Mouse (Mus musculus) cortical plate, adult 2 months (tissue): Measurements from ENCODE around the gene Ddx19b.

ENCODE experiments used
- CTCF ChIP-seq: fragments of 200-500 bp; IDR thresholded peaks from 2 replicates; pipeline ENCODE4 v1.5.1; 2011; ENCODE audit warnings: mild to moderate bottlenecking, control low read depth, low read length; ENCODE audit not compliant: insufficient read depth; ENCODE audit errors: extremely low read depth
- POLR2A ChIP-seq: fragments of 200-500 bp; IDR thresholded peaks from 2 replicates; pipeline ENCODE4 v1.6.1; 2011; ENCODE audit warnings: mild to moderate bottlenecking, low read length, control low read depth; ENCODE audit not compliant: insufficient read depth; ENCODE audit errors: extremely low read depth

- TF ChIP-seq CTCF (no peak), POLR2A (no peak)
Measured at GRCm38 (mm10) chr8:111079861-111080271, 48.3 kb upstream of the Ddx19b start.
